Mouse (Mus musculus) cerebellum, postnatal 36 days (tissue): ENCODE measurements around the gene Camkmt.
A peak's percentile ranks its signal among the peaks of the same experiment; 100 is the strongest.

ENCODE experiments used
- DNase-seq, 2 experiments: peaks; one replicate each; pipeline ENCODE4 v3.0.0; 2021 to 2022; ENCODE audit warnings: mixed read lengths in 2 of 2

The Camkmt gene

DNA sequence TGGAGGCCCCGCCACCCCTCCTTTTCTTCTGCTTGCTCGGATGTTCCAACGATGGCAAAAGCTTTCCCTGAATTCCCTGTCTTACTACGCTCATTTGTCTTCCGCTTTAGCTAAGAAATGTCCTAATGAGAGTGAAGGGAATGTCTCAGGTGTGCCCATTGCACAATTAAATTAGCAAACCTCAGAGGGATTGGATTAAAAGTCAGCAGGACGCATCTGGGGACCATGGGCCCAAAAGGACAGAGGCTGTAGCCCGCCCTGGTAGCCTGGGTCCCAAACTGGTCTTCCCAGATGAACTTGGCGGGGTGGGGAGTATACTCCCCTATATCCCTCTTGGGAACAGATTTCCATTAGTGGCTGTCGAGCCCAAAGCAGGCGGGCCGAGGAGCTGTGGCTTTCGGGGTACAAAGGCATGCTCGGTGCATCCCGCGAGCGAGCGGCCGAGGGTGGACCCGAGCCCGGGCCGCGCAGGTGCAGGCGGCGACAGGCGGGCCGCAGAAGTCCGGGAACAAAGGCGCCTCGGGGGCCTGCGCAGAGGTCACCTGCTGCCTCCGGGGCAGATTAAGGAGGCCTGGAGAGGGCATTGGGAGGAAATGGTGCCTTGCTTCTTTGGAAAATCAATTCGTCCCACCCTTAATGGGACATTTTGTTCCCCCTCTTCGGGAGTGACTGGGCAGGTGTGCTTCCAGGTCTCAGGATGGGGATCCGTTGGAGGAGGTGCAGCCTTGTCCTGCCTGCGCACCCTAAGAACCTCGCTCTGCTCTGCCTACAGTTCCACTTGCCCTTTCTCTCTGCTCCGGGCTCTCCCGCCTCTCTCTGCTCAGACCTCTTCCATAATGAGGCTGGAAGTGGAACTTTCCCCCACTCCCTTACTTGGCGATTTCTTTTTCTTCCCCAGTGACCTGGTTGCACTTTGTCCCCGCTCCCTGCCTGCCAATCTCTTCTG lies 374.4 kb downstream of the Camkmt start:
- no peak for DNase-seq

DNA sequence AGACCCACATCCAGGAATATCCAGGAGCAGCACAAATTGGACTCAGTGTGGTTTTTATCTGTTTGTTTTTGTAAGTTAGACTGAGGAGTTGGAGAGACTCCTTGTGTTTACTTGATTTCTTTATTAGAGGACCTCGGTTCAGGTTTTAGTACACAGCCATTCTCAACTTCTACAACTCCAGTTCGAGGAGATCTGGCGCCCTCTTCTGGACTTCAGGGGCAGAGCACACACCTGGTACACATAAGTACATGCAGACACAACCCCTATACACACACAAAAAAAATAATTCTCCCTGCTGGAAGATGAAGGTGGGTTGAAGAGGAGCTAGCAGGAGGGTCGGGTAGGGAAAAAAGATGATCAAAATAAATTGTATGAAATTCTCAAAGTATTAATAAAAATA lies 379.4 kb downstream of the Camkmt start:
- DNase-seq: no peak

DNA sequence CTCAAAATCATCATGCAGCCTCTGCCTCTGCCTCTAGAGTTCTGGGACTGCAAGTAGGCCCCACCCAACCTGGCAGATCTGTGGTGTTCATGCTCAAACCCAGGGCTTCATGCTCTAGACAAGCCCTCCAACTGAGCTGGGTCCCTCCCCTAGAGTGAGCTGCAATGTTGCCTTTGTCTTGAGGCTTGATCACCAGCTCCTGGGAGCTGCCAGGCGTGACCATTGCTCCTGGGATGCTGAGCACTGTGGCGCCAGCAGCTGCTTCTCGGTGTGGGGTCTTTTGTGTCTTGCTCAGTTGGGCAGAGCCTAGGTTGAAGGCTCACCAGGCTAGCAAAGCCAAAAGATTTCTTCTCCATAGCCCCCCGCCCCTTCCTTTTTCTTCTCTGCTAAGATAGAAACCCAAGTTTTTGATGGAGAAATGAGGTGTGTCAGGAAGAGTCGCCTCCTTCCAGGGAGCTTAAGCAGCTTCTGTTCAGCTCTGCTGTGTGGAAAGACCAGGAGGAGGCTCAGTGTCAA lies 382.4 kb downstream of the Camkmt start:
- no peak for DNase-seq

DNA sequence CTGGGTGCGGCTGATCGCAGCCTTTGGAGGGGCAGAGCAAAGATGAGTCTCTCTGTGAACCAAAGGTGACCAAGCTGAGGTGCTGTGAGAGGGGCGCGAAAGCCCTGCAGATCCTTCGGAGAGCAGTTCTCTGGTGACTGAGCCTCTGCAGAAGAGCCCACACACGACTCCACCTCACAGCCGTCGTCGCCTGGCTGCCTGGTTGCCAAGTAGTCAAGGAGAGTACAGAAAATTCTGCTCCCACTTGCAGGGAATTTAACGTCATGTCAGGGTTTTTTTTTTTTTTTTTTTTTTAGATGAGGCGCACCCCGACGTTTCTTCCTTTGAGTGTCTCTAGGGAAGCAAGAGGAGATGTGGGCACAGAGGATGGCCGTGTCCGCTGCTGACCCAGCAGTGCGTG lies 382.9 kb downstream of the Camkmt start:
- no peak for DNase-seq

DNA sequence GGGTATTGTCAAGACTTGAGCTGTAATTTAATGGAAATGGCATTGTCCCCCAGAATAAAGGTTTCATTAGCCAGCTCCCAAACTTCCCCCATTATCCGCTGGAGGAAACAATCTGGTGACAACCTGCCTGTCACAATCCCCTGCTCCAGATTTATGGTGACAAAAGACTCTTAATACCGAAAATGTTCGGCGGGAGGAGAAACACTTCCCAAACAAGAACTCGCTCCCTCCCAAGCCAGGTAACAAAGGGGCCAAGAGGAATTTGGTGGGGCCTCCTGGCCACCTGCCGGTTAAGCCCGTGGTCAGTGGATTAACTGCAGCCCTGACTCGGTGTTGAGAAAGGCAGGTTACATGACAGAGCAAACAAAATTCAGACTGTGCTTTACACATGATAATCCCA lies 383.5 kb downstream of the Camkmt start:
- DNase-seq: no peak

DNA sequence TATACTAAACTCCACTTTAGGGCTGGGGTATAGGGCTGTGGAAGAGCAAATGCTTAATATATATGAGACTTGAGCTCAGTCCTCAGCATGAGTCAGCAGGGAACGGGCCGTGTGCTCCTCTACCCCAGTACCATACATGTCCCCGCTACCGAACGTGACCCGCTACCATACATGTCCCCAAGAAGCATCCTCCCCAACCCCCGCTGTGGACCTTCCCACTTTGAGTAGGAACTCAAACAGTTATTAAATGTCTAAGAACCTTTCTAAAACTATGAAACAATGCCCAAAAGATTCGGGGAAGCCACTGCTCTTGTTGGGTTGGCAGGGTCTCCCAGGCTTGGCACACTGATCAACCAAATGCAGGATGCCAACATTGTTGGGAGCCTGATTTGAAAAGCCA lies 390.9 kb downstream of the Camkmt start:
- DNase-seq: no peak

DNA sequence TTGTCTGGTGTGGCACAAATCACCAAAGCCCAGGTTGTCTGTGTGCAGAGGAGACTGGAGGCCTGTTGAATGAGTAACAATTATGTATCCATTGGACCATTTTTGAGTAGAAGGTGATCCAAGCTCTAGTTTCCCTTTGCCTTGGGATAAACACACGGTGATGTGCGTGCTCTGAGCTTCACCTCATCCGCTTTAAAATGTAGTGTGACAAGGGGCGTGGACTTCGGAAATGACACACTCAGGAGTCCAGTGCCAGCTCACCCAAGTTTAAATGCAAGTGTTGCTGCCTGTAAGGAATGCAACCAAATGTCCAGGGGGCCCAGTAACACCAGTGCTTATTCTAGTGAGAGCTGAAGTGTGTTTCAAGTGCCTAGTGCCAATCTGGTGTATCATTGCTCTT lies 392.7 kb downstream of the Camkmt start:
- DNase-seq: no peak

DNA sequence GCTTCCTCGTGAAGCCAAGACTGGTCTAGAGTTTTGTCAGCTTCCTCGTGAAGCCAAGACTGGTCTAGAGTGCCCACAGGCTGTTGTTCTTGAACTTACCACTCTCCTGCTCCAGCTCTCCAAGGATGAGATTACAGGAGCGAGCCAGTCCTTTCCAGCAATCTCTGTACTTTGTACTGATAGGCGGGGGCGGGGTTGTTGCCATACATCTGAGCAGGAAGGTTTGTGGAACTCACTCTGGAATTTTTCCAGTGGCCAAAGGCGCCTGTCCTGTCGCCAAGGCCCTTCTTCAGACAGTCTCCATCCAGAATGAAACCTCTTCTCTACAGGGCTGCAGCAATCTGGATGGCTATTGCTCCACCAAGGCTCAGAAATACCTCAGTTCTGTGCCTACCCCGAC lies 393.7 kb downstream of the Camkmt start:
- DNase-seq: no peak

DNA sequence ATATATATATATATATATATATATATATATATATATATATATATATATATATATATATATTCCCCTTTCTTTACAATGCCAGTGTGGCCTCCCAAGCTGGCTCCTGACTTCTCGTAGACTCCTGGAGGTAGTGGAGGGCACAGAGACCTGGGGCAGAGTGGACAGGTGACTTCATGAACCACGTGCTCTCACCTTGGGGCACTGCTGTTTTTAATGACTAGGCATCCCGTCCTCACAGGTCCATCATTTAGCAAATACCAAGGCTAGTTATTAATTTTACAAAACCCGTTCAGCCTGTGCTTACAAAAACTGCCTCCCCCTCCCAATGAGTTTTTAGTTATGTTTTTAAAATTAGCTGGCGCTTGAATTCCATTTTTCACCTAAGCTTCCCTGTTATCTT lies 394.2 kb downstream of the Camkmt start:
- DNase-seq: no peak

DNA sequence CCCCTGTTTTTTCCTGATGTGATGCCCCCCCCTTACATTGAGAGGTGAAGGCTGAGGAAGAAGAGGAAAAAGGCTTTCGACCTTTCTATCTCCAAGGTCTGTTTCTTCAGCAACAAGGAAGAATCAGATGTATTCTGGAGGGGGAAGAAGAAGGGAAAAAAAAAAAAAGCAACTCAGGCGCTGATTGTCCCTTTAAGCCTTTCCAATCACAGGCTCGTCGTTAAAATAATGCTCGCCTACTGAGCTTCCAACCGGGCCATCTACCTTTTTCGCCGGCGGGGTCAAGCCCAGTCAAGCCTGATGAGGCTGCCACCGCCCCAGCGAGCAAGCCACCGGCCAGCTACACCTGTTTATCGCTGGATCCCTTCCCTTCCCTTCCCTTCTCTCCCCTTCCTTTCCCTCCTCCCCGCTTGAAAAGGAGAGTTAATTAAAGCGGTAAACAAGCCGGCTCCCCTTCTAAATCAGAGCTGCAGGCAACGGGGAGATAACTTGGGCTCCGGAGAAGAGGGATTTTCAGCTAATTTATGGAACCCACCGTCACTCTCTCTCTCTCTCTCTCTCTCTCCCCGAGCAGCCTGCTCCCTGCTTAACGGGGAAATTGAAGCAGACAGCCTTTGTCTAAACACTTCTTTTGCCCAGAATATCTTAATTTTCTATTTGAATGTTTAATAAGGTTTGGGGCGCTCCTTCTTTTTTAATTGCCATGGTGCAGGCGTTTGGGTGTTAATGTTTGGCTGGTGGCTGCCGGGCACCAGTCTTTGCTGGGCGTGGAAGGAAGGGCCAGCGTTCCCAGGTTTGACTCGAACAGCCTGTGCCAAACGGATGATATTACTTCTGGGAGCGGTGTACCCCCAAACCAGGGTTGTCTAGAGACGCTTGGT lies 395.0 kb downstream of the Camkmt start:
- DNase-seq: no peak

DNA sequence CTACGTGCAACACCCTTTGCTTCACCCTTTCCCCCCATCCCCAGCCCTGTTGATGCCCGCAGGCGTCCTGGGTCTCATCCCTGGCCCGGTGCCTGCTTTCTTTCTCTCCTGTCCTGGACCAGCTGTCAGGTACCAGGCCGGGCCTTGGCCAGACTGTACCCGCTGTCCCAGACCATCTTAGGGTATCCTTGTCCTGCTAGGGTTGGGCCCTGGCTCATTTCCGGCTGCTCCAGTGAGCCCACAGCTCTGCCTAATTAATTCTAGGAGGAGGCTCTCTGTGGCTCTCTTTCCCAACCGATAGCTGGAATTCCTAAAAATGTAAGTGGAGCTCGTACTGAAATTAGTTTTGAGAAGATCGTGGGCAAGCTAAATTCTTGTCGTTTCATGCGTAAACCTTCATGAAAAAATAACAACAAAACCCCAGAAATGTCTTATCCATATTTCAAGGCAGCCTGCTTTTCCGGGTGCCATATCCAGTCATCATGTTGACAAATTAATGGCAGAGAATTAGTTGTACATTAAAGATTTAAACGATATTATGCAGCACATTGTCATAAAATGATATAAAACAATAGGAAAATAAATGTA lies 395.7 kb downstream of the Camkmt start:
- peak in 1 of 2 experiments; percentile 19 for DNase-seq

DNA sequence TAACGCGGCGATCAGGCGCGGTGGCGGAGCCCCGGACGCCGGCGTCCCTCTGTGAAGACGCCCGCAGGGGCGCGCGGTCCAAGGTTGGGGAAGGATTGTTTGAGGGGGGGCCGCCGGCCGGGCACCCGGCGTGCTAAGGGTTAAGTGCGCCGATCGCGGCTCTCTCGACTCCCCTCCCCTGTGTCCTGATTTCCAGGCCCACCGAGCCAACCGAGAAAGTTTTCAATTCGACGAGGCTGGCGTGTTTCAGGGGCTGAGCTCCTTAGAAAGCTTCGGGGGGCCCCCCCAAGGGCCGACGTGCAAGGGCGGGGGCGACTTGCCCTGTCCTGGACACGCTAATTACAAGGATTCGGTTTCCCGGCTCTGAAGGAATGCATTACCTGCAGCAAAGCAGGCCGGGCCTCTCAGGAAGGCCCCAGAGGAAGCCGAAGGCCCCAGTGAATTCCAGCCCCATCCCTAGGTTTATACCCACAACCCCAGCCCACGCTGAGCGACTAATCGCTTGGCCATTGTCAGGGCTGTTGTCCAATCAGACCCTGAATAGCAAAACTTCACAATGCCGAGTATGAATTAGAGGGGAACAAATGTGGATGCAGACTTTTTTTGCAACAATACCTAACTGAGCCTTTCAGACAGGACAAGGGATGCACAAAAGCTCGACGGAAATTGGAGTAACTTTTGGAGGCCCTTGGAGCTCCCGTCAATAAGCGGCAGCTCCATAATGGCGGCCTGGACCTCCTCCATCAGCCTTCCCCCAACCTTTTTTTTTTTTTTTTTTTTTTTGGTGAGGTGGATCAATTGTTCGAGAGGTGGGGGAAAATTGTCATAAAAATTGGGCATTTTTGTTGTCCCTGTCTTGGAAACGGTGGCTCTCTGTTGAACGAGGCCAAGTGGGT lies 396.5 kb downstream of the Camkmt start:
- no peak for DNase-seq

DNA sequence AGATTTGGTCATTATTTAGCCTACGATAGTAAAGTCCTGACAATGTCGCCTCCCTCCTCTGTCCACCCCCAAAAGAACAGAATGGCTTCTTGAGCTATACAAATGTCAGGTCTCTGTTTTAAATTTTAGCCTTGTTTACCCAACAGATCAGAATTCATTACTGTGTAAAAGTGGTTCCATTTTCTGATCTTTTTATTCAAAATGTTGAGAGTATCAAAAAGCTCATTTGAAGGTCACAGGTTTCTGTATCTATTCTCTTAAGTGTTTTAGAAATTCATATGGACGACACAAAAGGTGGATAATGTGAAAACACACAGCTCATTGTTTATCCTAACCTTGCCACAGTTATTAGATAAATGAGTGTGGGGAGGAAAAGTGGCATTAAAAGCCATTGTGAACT lies 397.2 kb downstream of the Camkmt start:
- DNase-seq: no peak

DNA sequence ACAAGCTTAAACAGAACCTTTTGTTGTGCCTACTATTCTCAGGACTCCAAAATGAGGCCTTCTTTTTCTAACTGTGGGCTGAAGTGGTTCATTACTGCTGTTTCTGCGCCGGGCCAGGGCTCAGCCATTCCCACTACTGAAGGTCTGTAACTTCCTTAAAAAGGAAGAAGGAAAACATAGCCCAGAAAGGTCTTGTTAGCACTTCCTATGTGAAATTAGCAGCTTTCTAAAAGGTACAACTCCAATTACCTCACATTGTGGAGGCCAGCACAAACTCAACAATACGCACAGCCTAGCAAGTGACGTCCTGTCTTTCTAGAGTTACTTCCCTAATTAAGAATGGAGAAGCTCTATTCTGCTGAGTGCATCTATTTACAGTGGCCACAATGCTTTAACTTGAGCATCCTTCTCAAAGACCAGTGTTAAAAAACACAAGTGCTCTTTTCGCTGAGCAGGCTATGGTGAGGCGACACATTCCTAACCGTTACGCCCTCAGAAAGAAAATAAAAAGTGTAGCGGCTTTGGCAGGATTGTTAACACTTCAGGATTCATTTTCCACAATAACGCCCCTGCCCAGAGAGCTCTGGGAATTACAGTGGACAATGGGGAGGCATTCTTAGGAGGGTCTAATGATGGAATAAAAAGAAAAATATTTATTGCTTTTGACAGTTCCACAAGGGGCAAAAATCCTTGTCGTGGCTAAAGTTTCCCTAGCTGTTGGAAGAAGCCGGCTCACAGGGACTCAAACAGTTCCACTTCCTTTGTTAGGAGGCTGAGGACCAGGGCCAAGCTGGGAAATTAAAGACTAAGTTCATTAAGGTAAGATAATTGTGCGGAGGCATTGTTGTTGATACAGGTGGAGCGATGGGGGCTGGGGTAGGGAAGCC lies 398.5 kb downstream of the Camkmt start:
- DNase-seq: no peak

DNA sequence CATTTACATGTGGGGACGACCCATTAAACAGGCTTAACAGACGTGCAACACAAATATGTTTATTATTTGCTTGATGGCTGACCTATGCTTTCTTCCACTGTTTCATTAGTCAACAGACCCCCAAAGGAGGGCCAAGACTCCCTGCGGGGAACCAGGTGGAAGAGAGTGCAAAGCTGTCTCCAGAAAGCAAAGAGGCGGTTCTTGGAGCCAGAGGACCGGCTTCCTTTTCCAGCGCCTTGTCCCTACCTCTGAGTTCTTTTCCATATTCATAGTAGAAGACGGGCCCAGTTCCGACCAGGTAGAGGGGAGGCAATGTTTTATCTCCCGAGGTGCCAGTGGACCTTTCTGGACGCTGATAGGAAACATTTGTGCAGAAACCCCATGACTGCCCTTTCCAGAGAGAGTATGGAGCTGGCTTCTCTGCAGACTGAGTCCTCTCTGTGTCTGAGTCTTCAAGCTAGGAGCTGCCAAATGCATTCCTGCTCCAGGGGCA lies 399.2 kb downstream of the Camkmt start:
- DNase-seq: no peak

DNA sequence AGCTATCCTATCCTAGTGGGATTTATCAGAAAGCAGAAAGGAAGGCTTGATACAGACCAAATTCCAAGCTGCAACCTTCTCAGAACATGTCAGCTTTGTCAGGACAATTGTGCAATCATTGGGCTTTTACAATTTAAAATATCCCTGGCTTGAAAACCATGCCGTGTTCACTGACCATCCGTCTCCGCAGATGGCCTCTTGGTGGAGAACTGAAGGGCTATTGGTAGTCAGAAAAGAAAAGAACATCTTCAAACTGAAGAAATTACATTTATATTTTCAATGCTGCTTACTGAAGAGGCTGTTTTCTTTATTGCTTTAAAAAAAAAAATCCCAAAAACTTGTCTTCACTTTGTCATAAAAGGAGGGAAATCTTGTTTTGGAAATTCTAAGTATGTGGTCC lies 401.1 kb downstream of the Camkmt start:
- DNase-seq: no peak

DNA sequence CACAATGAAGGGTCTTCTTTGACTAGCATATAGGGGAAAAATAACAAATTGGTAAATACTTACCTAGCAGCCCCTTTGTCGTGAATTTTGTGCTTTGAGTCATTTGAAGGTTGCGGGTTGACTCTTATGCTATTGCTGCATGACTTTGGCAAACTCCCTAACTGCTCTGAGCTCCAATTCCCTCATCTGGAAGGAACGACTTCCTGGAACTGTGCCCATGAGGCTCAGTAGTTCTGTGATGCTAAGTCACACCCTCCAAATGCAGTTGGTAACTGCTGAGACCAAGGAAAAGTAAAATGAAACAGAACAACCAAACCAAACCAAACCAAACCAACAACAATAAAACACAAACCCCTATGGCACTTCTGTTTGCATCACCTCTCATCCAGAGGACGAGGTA lies 403.2 kb downstream of the Camkmt start:
- no peak for DNase-seq

DNA sequence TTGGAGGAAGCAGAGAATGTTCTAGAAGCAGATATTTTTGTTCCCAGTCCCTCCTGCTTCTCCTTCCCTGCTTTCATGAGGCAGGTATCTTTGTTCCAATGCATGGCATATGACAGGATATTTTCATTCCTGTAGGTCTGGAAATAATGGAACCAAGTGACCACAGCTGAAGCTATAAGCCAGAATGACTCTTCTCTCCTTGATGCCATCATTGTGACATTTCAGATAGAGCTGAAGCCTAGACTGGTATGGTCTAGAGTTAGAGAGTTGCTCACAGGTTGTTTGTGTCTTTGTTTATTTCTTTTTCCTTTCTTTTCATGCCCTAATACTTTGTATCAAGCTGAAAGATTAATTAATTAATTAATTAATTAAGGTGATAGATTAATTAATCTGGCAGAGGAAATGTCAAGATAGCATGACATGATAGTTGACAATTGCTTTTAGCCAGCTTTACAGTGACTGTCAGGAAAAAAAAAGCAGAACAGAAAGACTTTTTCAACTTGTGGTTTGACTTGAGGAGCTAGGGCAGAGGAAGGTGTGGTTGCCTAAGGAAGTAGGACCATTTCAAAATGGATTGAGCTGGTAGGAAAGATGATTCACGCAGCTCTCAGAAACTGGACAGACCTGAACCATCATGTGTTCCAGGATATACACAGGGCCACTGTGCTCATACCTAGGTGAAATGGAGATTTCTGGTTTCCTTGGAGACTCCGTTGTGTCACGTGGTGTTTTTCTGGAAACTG lies 404.8 kb downstream of the Camkmt start:
- DNase-seq: no peak

DNA sequence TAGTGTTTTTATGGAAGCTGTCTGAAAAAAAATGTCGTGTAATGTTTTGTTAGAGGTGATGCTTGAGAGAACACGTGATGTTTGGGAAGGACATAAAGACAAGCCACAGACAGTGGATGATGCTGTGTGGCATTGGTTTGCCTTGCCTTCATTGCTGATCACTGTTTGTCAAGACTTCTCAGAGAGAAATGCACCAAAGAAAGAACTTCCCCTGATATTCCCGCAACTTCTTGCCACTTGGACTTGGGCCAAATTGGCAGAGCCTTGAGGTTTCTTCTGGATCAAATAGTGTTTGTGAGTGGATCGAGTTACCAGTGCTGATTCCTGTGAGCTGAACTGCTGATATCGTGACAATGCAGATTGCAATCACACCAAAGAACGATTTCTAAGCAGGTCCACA lies 405.5 kb downstream of the Camkmt start:
- no peak for DNase-seq

DNA sequence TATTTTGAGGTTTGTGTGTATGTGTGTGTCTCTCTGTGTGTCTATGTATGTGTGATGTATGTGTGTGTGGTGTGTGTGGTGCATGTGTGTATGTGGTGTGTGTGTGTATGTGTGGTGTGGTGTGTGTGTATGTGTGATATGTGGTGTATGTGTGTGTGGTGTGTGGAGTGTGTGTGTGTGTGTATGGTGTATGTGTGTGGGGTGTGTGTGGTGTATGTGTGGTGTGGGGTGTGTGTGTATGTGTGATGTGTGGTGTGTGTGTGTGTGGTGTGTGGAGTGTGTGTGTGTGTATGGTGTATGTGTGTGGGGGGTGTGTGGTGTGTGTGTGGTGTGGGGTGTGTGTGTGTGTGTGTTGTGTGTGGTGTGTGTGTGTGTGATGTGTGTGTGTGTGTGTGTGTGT lies 414.5 kb downstream of the Camkmt start:
- no peak for DNase-seq
